Mouse (Mus musculus) liver, embryonic 15.5 days (tissue): ENCODE results near the gene Amer3. TPM values are rescaled to one million over a fixed set of nuclear protein-coding genes. Genes with fewer than 3 reads are reported as not detected.
"Not testable (repeated sequence)": the region's sequence is repeated elsewhere in the genome, so short reads cannot be mapped to it uniquely, and the experiment has no call there.

Experiments
- ATAC-seq: fragments of 200-750 bp; cut with Nextera tagmentation; 2 replicates; pipeline ENCODE4 v1.8.0; 2017; ENCODE audit warnings: moderate number of reproducible peaks, mild to moderate bottlenecking, moderate library complexity; ENCODE audit not compliant: insufficient read depth
- H3K27ac ChIP-seq: fragments of 300-500 bp; sonication (generic); replicated peaks from 2 replicates; pipeline ENCODE4 v1.5.1; 2015; ENCODE audit warnings: mild to moderate bottlenecking, inconsistent platforms
- H3K27me3 ChIP-seq: fragments of 300-500 bp; sonication (generic); 2 replicates; pipeline ENCODE4 v1.6.1; 2015; ENCODE audit warnings: mild to moderate bottlenecking, inconsistent platforms
- H3K36me3 ChIP-seq: fragments of 300-500 bp; sonication (generic); replicated peaks from 2 replicates; pipeline ENCODE4 v1.6.1; 2015; ENCODE audit warnings: moderate library complexity, mild to moderate bottlenecking, inconsistent platforms
- H3K4me1 ChIP-seq: fragments of 300-500 bp; sonication (generic); replicated peaks from 2 replicates; pipeline ENCODE4 v1.6.1; 2015; ENCODE audit warnings: inconsistent platforms
- H3K4me2 ChIP-seq: fragments of 300-500 bp; sonication (generic); 2 replicates; pipeline ENCODE4 v1.6.1; 2015; ENCODE audit warnings: moderate library complexity, mild to moderate bottlenecking, inconsistent platforms
- H3K4me3 ChIP-seq: fragments of 300-500 bp; sonication (generic); replicated peaks from 2 replicates; pipeline ENCODE4 v1.5.1; 2015; ENCODE audit warnings: mild to moderate bottlenecking, inconsistent platforms
- H3K9ac ChIP-seq: fragments of 300-500 bp; sonication (generic); 2 replicates; pipeline ENCODE4 v1.6.1; 2015; ENCODE audit warnings: moderate library complexity, mild to moderate bottlenecking, inconsistent platforms
- H3K9me3 ChIP-seq: fragments of 300-500 bp; sonication (generic); replicated peaks from 2 replicates; pipeline ENCODE4 v1.6.1; 2016; ENCODE audit warnings: inconsistent platforms
- WGBS: fragments of 180-500 bp; shearing (Covaris S2); methylation state at CpG from one replicate; pipeline ENCODE4 v1.1.7; 2015; ENCODE audit warnings: mixed read lengths; ENCODE audit not compliant: insufficient replicate concordance; 5-methylcytosine and 5-hydroxymethylcytosine counted together
- polyA plus RNA-seq: library from polyadenylated mRNA; unstranded; fragments of >200 nt; fragmentation: Nextera tagmentation; extraction: Ambion mirVana; gene quantifications from 2 replicates; pipeline ENCODE4 v1.2.1, GENCODE M21; 2015

Gene Amer3
- polyA plus RNA-seq, result 0.02 TPM in 1 of 2 replicates, not detected in the other

DNA sequence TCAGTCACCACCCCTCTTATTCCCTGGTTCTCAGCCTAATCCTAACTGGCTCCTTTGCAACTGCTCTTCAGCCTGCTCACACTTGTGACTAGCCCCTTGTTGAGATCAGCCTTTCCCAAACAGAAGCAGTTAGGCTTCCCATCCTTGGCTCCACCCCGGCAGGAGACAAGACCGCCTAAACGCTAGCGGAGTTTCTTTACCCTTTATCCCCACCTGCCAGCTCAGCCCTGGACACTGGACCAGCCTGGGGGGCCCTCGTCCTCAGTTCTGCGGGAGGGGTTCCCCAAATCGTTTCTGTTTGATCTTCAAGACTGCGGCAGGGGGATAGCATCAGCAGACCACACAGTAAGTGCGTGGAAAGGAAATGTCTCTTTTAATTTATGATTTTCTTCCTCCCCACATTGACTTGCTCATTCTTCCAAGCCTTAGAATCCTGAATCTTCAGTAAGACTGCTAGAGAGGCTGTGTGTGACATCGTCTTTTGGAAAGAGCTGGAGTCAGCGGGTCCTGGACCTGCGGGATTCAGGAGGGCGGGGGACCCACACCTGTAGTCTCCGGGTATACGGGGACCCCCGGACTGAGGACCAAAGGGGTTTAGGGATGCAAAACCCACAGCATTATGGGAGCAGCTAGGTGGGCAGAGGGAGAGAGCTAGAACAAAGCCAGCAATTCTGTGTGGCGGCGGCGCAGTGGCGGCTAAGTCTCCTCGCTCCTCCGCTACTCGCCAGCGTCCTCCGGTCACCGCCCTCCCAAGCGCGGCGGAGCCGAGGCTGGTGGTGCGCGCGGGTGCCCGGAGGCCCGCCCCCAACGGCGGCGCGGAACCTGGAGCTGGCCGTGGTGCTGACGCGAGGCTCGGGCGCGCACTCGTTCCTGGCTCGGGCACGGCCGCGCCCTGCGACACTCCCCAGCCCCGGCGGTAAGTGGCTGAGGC, at the start of gene Amer3:
Amer3 (plus strand) TSS at position 807 of the 931 bp plus-strand sequence.
- Histone ChIP-seq H3K4me3 (no peak within 1 kb of the TSS), H3K27me3 (peaks cover 27% of the 10 kb centered on the region), H3K27ac (no peak within 1 kb of the TSS), H3K4me1 (peaks cover 5% of the 10 kb centered on the region; the same call in 1 of the 2 replicates), H3K4me2 (peak within 1 kb of the TSS; percentile 49), H3K9me3 (no peaks in the 10 kb centered on the region), H3K9ac (no peak within 1 kb of the TSS), H3K36me3 (no peaks in the 10 kb centered on the region)
- under 1% methylated on average over 53 of the region's 53 CpGs for WGBS
- peak; percentile 51 for ATAC-seq

DNA sequence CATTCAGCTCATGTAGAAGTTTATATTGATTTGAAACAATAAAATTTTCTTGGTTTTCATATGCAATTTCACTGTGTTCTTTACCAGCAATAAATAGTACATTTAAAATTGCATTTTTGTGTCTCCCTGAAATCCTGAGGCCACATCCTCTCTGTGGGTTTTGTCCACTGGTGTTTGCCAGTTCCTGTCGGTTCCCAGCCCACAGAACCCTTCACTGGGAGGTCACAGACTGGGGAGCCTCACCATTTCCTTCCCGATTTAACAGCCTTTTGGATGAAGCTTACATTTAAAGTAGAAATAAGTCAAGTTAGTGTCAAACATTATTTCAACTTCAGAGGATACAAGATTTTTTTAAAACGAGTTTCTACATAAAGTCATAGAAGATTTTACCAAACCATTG, 44.9 kb upstream of the Amer3 start:
- not testable (repeated sequence) for ATAC-seq, H3K9ac ChIP-seq, H3K4me1 ChIP-seq, H3K9me3 ChIP-seq, H3K4me2 ChIP-seq, H3K36me3 ChIP-seq, H3K4me3 ChIP-seq, H3K27ac ChIP-seq
- 6% methylated on average over 3 of the region's 3 CpGs for WGBS
- peaks cover 33% of the 10 kb centered on the region for H3K27me3 ChIP-seq

GRCm38 (mm10) chr1:34535043-34535698, 44.3 kb upstream of the Amer3 start, which contains the start of gene Cfc1:
TSS of gene Cfc1 (plus strand) at chr1:34535648.
- not testable (repeated sequence) for H3K9me3 ChIP-seq, H3K4me3 ChIP-seq, H3K36me3 ChIP-seq, H3K4me2 ChIP-seq, H3K4me1 ChIP-seq, ATAC-seq, H3K9ac ChIP-seq, H3K27ac ChIP-seq
- 7% methylated on average over 7 of the region's 7 CpGs for WGBS
- H3K27me3 ChIP-seq, result peaks cover 33% of the 10 kb centered on the region

- H3K4me3 ChIP-seq, result no peak overlapping the region
- no peak overlapping the region for H3K4me2 ChIP-seq
- no peak for ATAC-seq
Measured at GRCm38 (mm10) chr1:34536291-34536766, 43.1 kb upstream of the Amer3 start.

DNA sequence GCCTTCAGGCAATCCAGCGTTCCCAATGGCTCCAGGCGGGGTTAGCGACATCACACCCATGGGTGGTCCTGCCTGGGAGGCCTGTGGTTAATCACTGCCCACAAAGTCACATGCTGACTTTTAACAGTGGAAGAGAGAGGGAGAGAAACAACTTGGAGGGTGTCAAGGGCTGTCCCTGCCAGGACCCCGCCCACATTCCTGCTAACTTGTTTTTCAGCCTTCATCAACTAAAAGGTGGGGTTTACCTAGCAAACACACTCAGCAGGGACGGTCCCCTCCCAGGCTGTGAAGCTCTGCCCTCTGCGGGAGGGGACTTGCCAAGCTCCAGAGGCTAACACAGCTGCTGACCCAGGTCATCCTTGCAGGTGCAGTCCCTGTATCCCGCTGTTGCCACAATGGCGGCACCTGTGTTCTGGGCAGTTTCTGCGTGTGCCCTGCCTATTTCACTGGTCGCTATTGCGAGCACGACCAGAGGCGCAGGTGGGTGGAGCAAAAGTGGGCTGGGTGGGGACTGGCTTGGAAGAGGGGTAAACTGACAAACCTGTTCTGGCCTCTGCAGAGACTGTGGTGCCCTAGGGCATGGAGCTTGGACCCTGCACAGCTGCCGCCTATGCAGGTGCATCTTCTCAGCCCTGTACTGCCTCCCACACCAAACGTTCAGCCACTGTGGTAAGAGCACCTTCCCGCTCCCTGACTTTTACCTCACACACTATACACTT, 42.5 kb upstream of the Amer3 start:
- no peaks in the 10 kb centered on the region for H3K9me3 ChIP-seq
- H3K27ac ChIP-seq, result no peak overlapping the region
- H3K4me2 ChIP-seq, result no peak overlapping the region
- no peaks in the 10 kb centered on the region for H3K4me1 ChIP-seq
- H3K27me3 ChIP-seq, result peaks cover 36% of the 10 kb centered on the region
- H3K4me3 ChIP-seq, result no peak overlapping the region
- H3K36me3 ChIP-seq, result no peaks in the 10 kb centered on the region
- no peak for ATAC-seq
- no peak overlapping the region for H3K9ac ChIP-seq
- WGBS, result 12% methylated on average over 16 of the region's 16 CpGs

More at GRCm38 (mm10) chr1:34536291-34536766, 43.1 kb upstream of the Amer3 start:
- H3K4me1 ChIP-seq, result no peaks in the 10 kb centered on the region
- no peaks in the 10 kb centered on the region for H3K36me3 ChIP-seq
- peaks cover 33% of the 10 kb centered on the region for H3K27me3 ChIP-seq
- WGBS, result 4% methylated on average over 14 of the region's 14 CpGs
- no peak overlapping the region for H3K27ac ChIP-seq
- H3K9ac ChIP-seq, result no peak overlapping the region
- no peaks in the 10 kb centered on the region for H3K9me3 ChIP-seq

DNA sequence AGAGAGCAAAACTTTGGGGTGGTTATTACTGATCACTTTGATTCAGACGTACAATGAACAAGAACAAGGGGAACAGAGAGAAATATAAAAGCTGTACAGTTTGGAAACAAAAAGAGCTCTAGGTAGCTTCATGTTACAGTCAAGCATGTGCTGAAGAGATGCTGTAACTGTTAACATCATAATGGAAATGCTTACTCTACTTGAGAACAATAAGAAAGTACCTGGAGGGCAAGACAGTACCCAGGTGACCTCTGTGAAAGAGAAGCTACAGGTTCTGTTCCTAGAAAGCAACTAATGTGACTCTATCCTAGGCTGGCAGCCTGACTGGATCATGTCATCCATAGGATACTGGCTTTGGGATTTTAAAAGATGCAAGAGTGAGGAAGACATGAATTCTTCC, 32.4 kb upstream of the Amer3 start:
- Histone ChIP-seq H3K27me3 (no peaks in the 10 kb centered on the region), H3K4me1 (no peaks in the 10 kb centered on the region), H3K27ac (no peak overlapping the region), H3K4me2 (no peak overlapping the region), H3K36me3 (no peaks in the 10 kb centered on the region), H3K9me3 (no peaks in the 10 kb centered on the region), H3K9ac (no peak overlapping the region), H3K4me3 (no peak overlapping the region)
- 56% methylated on average over 1 of the region's 1 CpGs for WGBS
- ATAC-seq, result no peak

GRCm38 (mm10) chr1:34553690-34554089, 25.8 kb upstream of the Amer3 start:
- ATAC-seq, result no peak
- no peaks in the 10 kb centered on the region for H3K4me1 ChIP-seq
- no peaks in the 10 kb centered on the region for H3K9me3 ChIP-seq
- H3K4me3 ChIP-seq, result no peak overlapping the region
- no peak overlapping the region for H3K4me2 ChIP-seq
- no peak overlapping the region for H3K9ac ChIP-seq
- no peaks in the 10 kb centered on the region for H3K27me3 ChIP-seq
- 79% methylated on average over 1 of the region's 1 CpGs for WGBS
- no peaks in the 10 kb centered on the region for H3K36me3 ChIP-seq
- no peak overlapping the region for H3K27ac ChIP-seq

- Histone ChIP-seq H3K9me3 (no peaks in the 10 kb centered on the region), H3K4me2 (no peak overlapping the region), H3K27me3 (no peaks in the 10 kb centered on the region), H3K9ac (no peak overlapping the region), H3K27ac (no peak overlapping the region), H3K4me3 (no peak overlapping the region), H3K4me1 (no peaks in the 10 kb centered on the region), H3K36me3 (no peaks in the 10 kb centered on the region)
- no peak for ATAC-seq
- 60% methylated on average over 7 of the region's 7 CpGs for WGBS
Measured at GRCm38 (mm10) chr1:34554275-34554674, 25.2 kb upstream of the Amer3 start.

GRCm38 (mm10) chr1:34560843-34561242, 18.6 kb upstream of the Amer3 start, which contains the start of gene Prss40:
TSS of gene Prss40 (minus strand) at chr1:34560943.
- H3K36me3 ChIP-seq, result no peaks in the 10 kb centered on the region
- no peak within 1 kb of the TSS for H3K4me3 ChIP-seq
- H3K27me3 ChIP-seq, result no peaks in the 10 kb centered on the region
- no peaks in the 10 kb centered on the region for H3K9me3 ChIP-seq
- H3K4me1 ChIP-seq, result no peaks in the 10 kb centered on the region
- no peak for ATAC-seq
- H3K9ac ChIP-seq, result no peak within 1 kb of the TSS
- H3K4me2 ChIP-seq, result no peak within 1 kb of the TSS
- WGBS, result 72% methylated on average over 15 of the region's 15 CpGs
- no peak within 1 kb of the TSS for H3K27ac ChIP-seq

- 34% methylated on average over 8 of the region's 8 CpGs for WGBS
- no peaks in the 10 kb centered on the region for H3K9me3 ChIP-seq
- no peaks in the 10 kb centered on the region for H3K4me1 ChIP-seq
- no peak overlapping the region for H3K4me2 ChIP-seq
- no peaks in the 10 kb centered on the region for H3K36me3 ChIP-seq
- H3K9ac ChIP-seq, result no peak overlapping the region
- no peak for ATAC-seq
- H3K4me3 ChIP-seq, result no peak overlapping the region
- H3K27me3 ChIP-seq, result no peaks in the 10 kb centered on the region
- H3K27ac ChIP-seq, result no peak overlapping the region
Measured at GRCm38 (mm10) chr1:34564383-34565045, 14.9 kb upstream of the Amer3 start.
